In the genomic region with DNA sequence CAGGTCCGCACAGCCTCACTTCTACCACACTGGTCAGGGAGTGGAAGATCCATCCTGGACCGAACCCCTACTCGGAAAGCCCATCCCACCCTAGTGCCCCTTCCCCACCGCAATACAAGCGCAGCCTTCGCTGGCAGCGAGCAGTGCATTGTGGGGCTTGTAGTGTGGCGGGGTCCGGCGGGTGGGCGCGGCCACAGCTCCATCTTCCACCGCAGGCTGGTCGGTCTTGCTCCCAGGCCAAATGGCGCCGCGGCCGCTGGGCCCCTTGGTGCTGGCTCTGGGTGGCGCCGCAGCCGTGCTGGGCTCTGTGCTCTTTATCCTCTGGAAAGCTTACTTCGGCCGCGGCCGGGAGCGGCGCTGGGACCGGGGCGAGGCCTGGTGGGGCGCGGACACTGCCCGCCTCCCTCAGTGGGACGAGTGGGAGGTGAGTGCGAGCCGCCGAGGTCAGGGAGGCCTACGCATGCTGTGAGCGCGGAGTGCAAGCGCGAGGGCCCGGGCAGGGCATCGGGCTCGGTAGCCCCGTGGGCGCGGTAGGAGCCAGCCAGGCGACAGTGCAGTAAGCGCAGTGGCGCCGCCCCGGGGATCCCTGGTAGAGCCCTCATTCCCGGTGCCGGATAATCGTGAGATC, we compare ENCODE assay signal across 8 mouse cellular contexts. TPM values are rescaled to one million over a fixed set of nuclear protein-coding genes. Genes with fewer than 3 reads are reported as not detected.
DNase-seq lines count a peak whose midpoint lies in the region; ATAC-seq and TF ChIP-seq lines count a peak whose summit lies in the region.

TSS of gene Arl10 (plus strand) at position 162 of the 628 bp plus-strand sequence.

- H3K79me2 ChIP-seq in liver, adult 2 months (ENCODE audit: control insufficient read depth, insufficient read depth, low read length) = no peaks in the 10 kb centered on the region

- no peaks in the 10 kb centered on the region for H3K27me3 ChIP-seq in embryonic facial prominence, embryonic 12.5 days
- no peaks in the 10 kb centered on the region for H3K27me3 ChIP-seq in liver, adult 2 months (ENCODE audit: control insufficient read depth, insufficient read depth, low read length)
- H3K27me3 ChIP-seq in splenic B cell, adult 2 months (ENCODE audit: control insufficient read depth, insufficient read depth, low read length, poor library complexity, severe bottlenecking) = no peaks in the 10 kb centered on the region

- peak within 1 kb of the TSS; percentile 77 for H3K27ac ChIP-seq in embryonic facial prominence, embryonic 12.5 days
- peak within 1 kb of the TSS; percentile 54 for H3K27ac ChIP-seq in liver, adult 2 months (replicated peaks; ENCODE audit: insufficient read depth, low read depth, low read length)

- H3K4me1 ChIP-seq in embryonic facial prominence, embryonic 12.5 days = peaks cover 12% of the 10 kb centered on the region
- H3K4me1 ChIP-seq in liver, adult 2 months (ENCODE audit: control insufficient read depth, insufficient read depth, low read length) = peaks cover 7% of the 10 kb centered on the region

- TF ChIP-seq POLR2A in liver, adult 2 months (IDR thresholded peaks at IDR 0.05; ENCODE audit: extremely low read depth, insufficient read depth, low read length) = 0 out of 2 replicates have a peak, but pooled peaks have one; percentile 26

- peak within 1 kb of the TSS; percentile 99 for H3K4me3 ChIP-seq in embryonic facial prominence, embryonic 12.5 days
- H3K4me3 ChIP-seq in liver, adult 2 months (ENCODE audit: insufficient read depth, low read depth, low read length) = peak within 1 kb of the TSS; percentile 80

- peak; percentile 59 for DNase-seq in 3T3-L1 (ENCODE audit: low read depth, low spot score)
- peak; percentile 86 for DNase-seq in adrenal gland, postnatal 10 days
- DNase-seq in heart, adult 8-10 months (ENCODE audit: low spot score) = peak; percentile 67
- peak; percentile 73 to 77 for DNase-seq in kidney, adult 8-10 months
- peak; percentile 59 for DNase-seq in liver, adult 2 months (ENCODE audit: extremely low read depth, low read depth, low spot score)
- DNase-seq in splenic B cell, adult 2 months (ENCODE audit: low read depth, low spot score) = peak; percentile 44

- TF ChIP-seq CTCF in liver, adult 2 months (IDR thresholded peaks at IDR 0.05; ENCODE audit: low read depth, low read length) = peak; percentile 19; the same call in 1 of the 2 replicates

- H3K4me2 ChIP-seq in embryonic facial prominence, embryonic 12.5 days (replicated peaks) = peak within 1 kb of the TSS; percentile 82

- ATAC-seq in embryonic facial prominence, embryonic 12.5 days (ENCODE audit: insufficient number of reproducible peaks, insufficient read depth, low FRiP score, low TSS enrichment) = peak; percentile 85
- ATAC-seq in monocyte, adult 5-6 weeks (replicated peaks; ENCODE audit: insufficient number of reproducible peaks, low FRiP score, low TSS enrichment, poor library complexity, severe bottlenecking) = peak; percentile 45

- H3K9ac ChIP-seq in embryonic facial prominence, embryonic 12.5 days = peak within 1 kb of the TSS; percentile 91
- peak within 1 kb of the TSS; percentile 87 for H3K9ac ChIP-seq in liver, adult 2 months (ENCODE audit: low read depth, low read length)

- no peaks in the 10 kb centered on the region for H3K9me3 ChIP-seq in embryonic facial prominence, embryonic 12.5 days

- WGBS in embryonic facial prominence, embryonic 12.5 days = under 1% methylated on average over 55 of the region's 55 CpGs
- WGBS in liver, adult 2 months = 1% methylated on average over 55 of the region's 55 CpGs

- peaks cover 31% of the 10 kb centered on the region; the same call in 1 of the 2 replicates for H3K36me3 ChIP-seq in embryonic facial prominence, embryonic 12.5 days
- no peaks in the 10 kb centered on the region for H3K36me3 ChIP-seq in liver, adult 2 months (ENCODE audit: control insufficient read depth, insufficient read depth, low read length)
- H3K36me3 ChIP-seq in splenic B cell, adult 2 months (ENCODE audit: control insufficient read depth, insufficient read depth, low read length, poor library complexity, severe bottlenecking) = no peaks in the 10 kb centered on the region

RNA-seq across cellular contexts. Expression of gene Arl10, which starts in this region (rescaled TPM):
- 10 to 100 TPM; 27.1 to 31.4 TPM for total RNA-seq in adrenal gland, postnatal 10 days (2021)
- polyA plus RNA-seq in embryonic facial prominence, embryonic 12.5 days (2016; fragmentation: Nextera tagmentation; extraction: Ambion mirVana) = 35.9 and 36.8 TPM in 2 replicates
- total RNA-seq in heart, adult 8-10 months (2022) = 1 to 10 TPM; 4.1 to 6.6 (median 5.0) TPM
- total RNA-seq in liver, adult 2 months (2014; rRNA removed) = 4.2 and 5.6 TPM in 2 replicates
- polyA plus RNA-seq in liver, adult 2 months (2012; rRNA removed) = 3.2 and 5.2 TPM in 2 replicates
- 8.7 to 27.2 TPM (median 9.5 TPM) in 3 replicates for total RNA-seq in monocyte, adult 5-6 weeks (2017)

Comparison
In these comparisons a context has a peak if more than half of its experiments do, and no peak if none do; other contexts are left out.
1. Peak in every context shown above with its lines: DNase-seq, ATAC-seq, H3K4me3 ChIP-seq and H3K27ac ChIP-seq.